Mouse (Mus musculus): ENCODE data around the gene Tecr.

GRCm38 (mm10) chr8:83598146-83598545, 9.6 kb downstream of the Tecr start:
- no peak for TF ChIP-seq CTCF (IDR thresholded peaks at IDR 0.05; ENCODE audit: insufficient read depth, low read depth, low read length)
- TF ChIP-seq POLR2A (IDR thresholded peaks at IDR 0.05; ENCODE audit: insufficient read depth, low read depth, low read length) = no peak

Data from olfactory bulb, adult 2 months (tissue).